Mouse (Mus musculus) inflammation-experienced regulatory T-cells, adult 16 weeks (primary cell): ENCODE results near the gene Krt20. TPM values are rescaled to one million over a fixed set of nuclear protein-coding genes. Genes with fewer than 3 reads are reported as not detected.

Experiments used
- polyA plus RNA-seq: library from polyadenylated mRNA; unstranded; fragments of 100-300 nt; shearing (Covaris generic); gene quantifications from one replicate; pipeline ENCODE4 v1.2.1, GENCODE M21; 2017

Krt20 gene
- polyA plus RNA-seq = not detected

GRCm38 (mm10) chr11:99437972-99438371 is at the start of gene Krt20:
Gene Krt20, minus strand, starts transcription at chr11:99438150.

DNA sequence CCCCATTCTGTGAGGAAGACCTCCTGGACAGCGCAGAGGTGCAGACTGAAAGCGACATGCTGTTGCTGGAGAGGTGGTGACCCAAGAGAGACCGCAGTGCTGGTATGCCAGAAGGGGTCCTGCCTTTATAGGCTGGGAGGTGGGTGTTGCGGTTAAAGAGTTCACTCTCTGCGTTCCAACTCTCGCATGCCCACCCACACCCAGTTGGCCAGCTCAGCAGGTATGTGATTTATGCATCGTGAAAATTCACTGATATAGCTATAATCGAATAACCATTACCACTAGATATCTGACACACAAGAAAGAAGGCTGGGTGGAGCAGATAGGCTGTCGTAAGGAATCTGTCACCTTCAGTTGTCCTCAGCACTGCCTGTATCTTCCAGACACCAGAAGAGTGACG is 15.8 kb downstream of the Krt20 start, which contains the start of gene Krt12:
Gene Krt12 (minus strand): TSS at position 101 of the 400 bp plus-strand sequence.

DNA sequence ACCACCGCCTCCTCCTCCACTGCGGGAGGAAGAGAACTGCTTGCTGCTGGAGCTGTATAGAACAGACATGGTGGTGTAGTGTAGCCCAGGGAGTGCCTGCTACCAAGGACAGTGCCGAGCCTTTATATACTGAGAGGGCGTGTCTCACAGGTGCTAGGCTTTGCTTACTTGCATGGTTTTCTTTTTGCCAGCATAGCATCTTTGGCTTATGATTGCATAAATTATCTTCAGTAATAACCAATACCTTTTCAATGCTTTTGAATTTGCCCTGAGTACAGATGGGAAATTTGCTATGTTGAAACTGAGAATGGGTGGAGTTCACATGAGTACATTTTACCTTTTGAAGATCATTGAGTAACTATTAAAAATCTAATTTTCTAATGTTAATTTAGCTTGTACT is 48.7 kb downstream of the Krt20 start, which contains the start of gene Krt10:
Gene Krt10 (minus strand): TSS at position 101 of the 400 bp plus-strand sequence.

Other genes starting within 250 kb of the Krt20 start
- 225 TPM for gene Smarce1, start 207.1 kb downstream of the Krt20 start, polyA plus RNA-seq
- gene Krt222, start 194.1 kb downstream of the Krt20 start, polyA plus RNA-seq = 2.2 TPM
- not detected for gene Krt24, start 152.9 kb downstream of the Krt20 start, polyA plus RNA-seq
- gene Krt25, start 115.2 kb downstream of the Krt20 start, polyA plus RNA-seq = not detected
- gene Krt26, start 100.2 kb downstream of the Krt20 start, polyA plus RNA-seq = not detected
- not detected for gene Krt27, start 87.0 kb downstream of the Krt20 start, polyA plus RNA-seq
- gene Krt28, start 63.2 kb downstream of the Krt20 start, polyA plus RNA-seq = not detected
- 21.7 TPM for gene Krt10, start 48.8 kb downstream of the Krt20 start, polyA plus RNA-seq
- not detected for gene Krt12, start 15.9 kb downstream of the Krt20 start, polyA plus RNA-seq
- not detected for gene Krt23, start 55.0 kb upstream of the Krt20 start, polyA plus RNA-seq
- gene Krt39, start 83.2 kb upstream of the Krt20 start, polyA plus RNA-seq = not detected
- not detected for gene Krt40, start 105.0 kb upstream of the Krt20 start, polyA plus RNA-seq
- not detected for gene Krtap3-3, start 112.7 kb upstream of the Krt20 start, polyA plus RNA-seq
- not detected for gene Krtap3-2, start 118.7 kb upstream of the Krt20 start, polyA plus RNA-seq
- gene Gm11939, start 121.3 kb upstream of the Krt20 start, polyA plus RNA-seq = not detected
- not detected for gene Krtap3-1, start 128.5 kb upstream of the Krt20 start, polyA plus RNA-seq
- not detected for gene Krtap1-5, start 142.9 kb upstream of the Krt20 start, polyA plus RNA-seq
- gene Krtap1-4, start 145.5 kb upstream of the Krt20 start, polyA plus RNA-seq = not detected
- gene Krtap1-3, start 153.2 kb upstream of the Krt20 start, polyA plus RNA-seq = not detected
- gene Krtap9-3, start 160.0 kb upstream of the Krt20 start, polyA plus RNA-seq = not detected
- not detected for gene Gm11938, start 165.2 kb upstream of the Krt20 start, polyA plus RNA-seq
- gene Gm11937, start 172.0 kb upstream of the Krt20 start, polyA plus RNA-seq = not detected
- not detected for gene Krtap2-4, start 176.7 kb upstream of the Krt20 start, polyA plus RNA-seq
- not detected for gene Gm11562, start 182.3 kb upstream of the Krt20 start, polyA plus RNA-seq
- gene Krtap4-1, start 190.1 kb upstream of the Krt20 start, polyA plus RNA-seq = not detected
- gene Krtap4-2, start 196.9 kb upstream of the Krt20 start, polyA plus RNA-seq = not detected
- not detected for gene Krtap4-7, start 205.9 kb upstream of the Krt20 start, polyA plus RNA-seq
- not detected for gene Gm11555, start 212.1 kb upstream of the Krt20 start, polyA plus RNA-seq
- gene Gm11563, start 220.8 kb upstream of the Krt20 start, polyA plus RNA-seq = not detected
- not detected for gene Krtap4-6, start 227.8 kb upstream of the Krt20 start, polyA plus RNA-seq